Mouse (Mus musculus): Measurements from ENCODE around the gene Iqsec1. TPM values are rescaled to one million over a fixed set of nuclear protein-coding genes. Genes with fewer than 3 reads are reported as not detected.

The Iqsec1 gene
- polyA plus RNA-seq, 1 experiment from 2014 or later, result 16.3 TPM

- Histone ChIP-seq H3K4me2 (replicated peaks) (no peak overlapping the region), H3K27me3 (no peaks in the 10 kb centered on the region), H3K27ac (replicated peaks) (no peak overlapping the region), H3K4me3 (no peak overlapping the region), H3K36me3 (0 out of 2 replicates have a peak, but pooled peaks cover 4% of the 10 kb centered on the region), H3K4me1 (peaks cover 24% of the 10 kb centered on the region), H3K9me3 (no peaks in the 10 kb centered on the region), H3K9ac (replicated peaks) (no peak overlapping the region)
- no peak for ATAC-seq (ENCODE audit: low FRiP score, low read depth)
- 73% methylated on average over 12 of the region's 12 CpGs for WGBS
These were observed 231.0 kb downstream of the Iqsec1 start for GRCm38 (mm10) chr6:90757427-90757883.

- 86% methylated on average over 5 of the region's 5 CpGs for WGBS
- Histone ChIP-seq H3K9me3 (no peaks in the 10 kb centered on the region), H3K27me3 (no peaks in the 10 kb centered on the region), H3K9ac (replicated peaks) (no peak overlapping the region), H3K4me1 (peaks cover 24% of the 10 kb centered on the region), H3K4me2 (replicated peaks) (no peak overlapping the region), H3K36me3 (no peaks in the 10 kb centered on the region), H3K27ac (replicated peaks) (no peak overlapping the region), H3K4me3 (no peak overlapping the region)
- ATAC-seq (ENCODE audit: low FRiP score, low read depth), result no peak
These were observed 231.9 kb downstream of the Iqsec1 start for GRCm38 (mm10) chr6:90756561-90756960.

- 85% methylated on average over 6 of the region's 6 CpGs for WGBS
- H3K36me3 ChIP-seq, result no peaks in the 10 kb centered on the region
These were observed 232.9 kb downstream of the Iqsec1 start for GRCm38 (mm10) chr6:90755613-90755941.

GRCm38 (mm10) chr6:90754927-90755612 is 233.4 kb downstream of the Iqsec1 start:
- WGBS, result 84% methylated on average over 7 of the region's 7 CpGs
- ATAC-seq (ENCODE audit: low FRiP score, low read depth), result no peak
- Histone ChIP-seq H3K4me2 (replicated peaks) (no peak overlapping the region), H3K4me1 (peaks cover 18% of the 10 kb centered on the region), H3K4me3 (no peak overlapping the region), H3K9ac (replicated peaks) (no peak overlapping the region), H3K27ac (replicated peaks) (no peak overlapping the region), H3K9me3 (no peaks in the 10 kb centered on the region), H3K27me3 (no peaks in the 10 kb centered on the region), H3K36me3 (no peaks in the 10 kb centered on the region)

More at GRCm38 (mm10) chr6:90755613-90755941, 232.9 kb downstream of the Iqsec1 start:
- Histone ChIP-seq H3K27me3 (no peaks in the 10 kb centered on the region), H3K9me3 (no peaks in the 10 kb centered on the region), H3K9ac (replicated peaks) (no peak overlapping the region), H3K27ac (replicated peaks) (no peak overlapping the region), H3K4me2 (replicated peaks) (no peak overlapping the region), H3K4me3 (no peak overlapping the region), H3K4me1 (peaks cover 23% of the 10 kb centered on the region)
- no peak for ATAC-seq (ENCODE audit: low FRiP score, low read depth)

- no peak for ATAC-seq (ENCODE audit: low FRiP score, low read depth)
- no peaks in the 10 kb centered on the region for H3K9me3 ChIP-seq
- H3K4me3 ChIP-seq, result no peak overlapping the region
- H3K27ac ChIP-seq (replicated peaks), result no peak overlapping the region
- H3K9ac ChIP-seq (replicated peaks), result no peak overlapping the region
- no peaks in the 10 kb centered on the region for H3K36me3 ChIP-seq
- H3K4me2 ChIP-seq (replicated peaks), result no peak overlapping the region
- H3K4me1 ChIP-seq, result peaks cover 9% of the 10 kb centered on the region
- no peaks in the 10 kb centered on the region for H3K27me3 ChIP-seq
- 88% methylated on average over 2 of the region's 2 CpGs for WGBS
These were observed 234.4 kb downstream of the Iqsec1 start for GRCm38 (mm10) chr6:90754093-90754492.

GRCm38 (mm10) chr6:90753656-90754055 is 234.8 kb downstream of the Iqsec1 start:
- H3K4me2 ChIP-seq (replicated peaks), result no peak overlapping the region
- no peak for ATAC-seq (ENCODE audit: low FRiP score, low read depth)
- H3K27ac ChIP-seq (replicated peaks), result no peak overlapping the region
- H3K4me3 ChIP-seq, result no peak overlapping the region
- H3K27me3 ChIP-seq, result no peaks in the 10 kb centered on the region
- H3K9me3 ChIP-seq, result no peaks in the 10 kb centered on the region
- H3K36me3 ChIP-seq, result no peaks in the 10 kb centered on the region
- H3K9ac ChIP-seq (replicated peaks), result no peak overlapping the region
- H3K4me1 ChIP-seq, result peaks cover 5% of the 10 kb centered on the region

GRCm38 (mm10) chr6:90751624-90752023 is 236.9 kb downstream of the Iqsec1 start:
- no peaks in the 10 kb centered on the region for H3K9me3 ChIP-seq
- no peaks in the 10 kb centered on the region; the same call in 1 of the 2 replicates for H3K4me1 ChIP-seq
- WGBS, result 81% methylated on average over 3 of the region's 3 CpGs
- no peak overlapping the region for H3K27ac ChIP-seq (replicated peaks)
- no peak overlapping the region for H3K4me3 ChIP-seq
- H3K36me3 ChIP-seq, result 0 out of 2 replicates have a peak, but pooled peaks cover 4% of the 10 kb centered on the region
- H3K4me2 ChIP-seq (replicated peaks), result no peak overlapping the region
- no peak overlapping the region for H3K9ac ChIP-seq (replicated peaks)
- no peak for ATAC-seq (ENCODE audit: low FRiP score, low read depth)
- H3K27me3 ChIP-seq, result no peaks in the 10 kb centered on the region

GRCm38 (mm10) chr6:90750091-90750490 is 238.4 kb downstream of the Iqsec1 start:
- Histone ChIP-seq H3K9me3 (no peaks in the 10 kb centered on the region), H3K4me1 (no peaks in the 10 kb centered on the region; the same call in 1 of the 2 replicates), H3K9ac (replicated peaks) (no peak overlapping the region), H3K27me3 (no peaks in the 10 kb centered on the region), H3K4me2 (replicated peaks) (no peak overlapping the region), H3K4me3 (no peak overlapping the region), H3K36me3 (0 out of 2 replicates have a peak, but pooled peaks cover 4% of the 10 kb centered on the region), H3K27ac (replicated peaks) (no peak overlapping the region)
- WGBS, result 52% methylated on average over 2 of the region's 2 CpGs
- ATAC-seq (ENCODE audit: low FRiP score, low read depth), result no peak

- WGBS, result 91% methylated on average over 4 of the region's 4 CpGs
- no peaks in the 10 kb centered on the region; the same call in 1 of the 2 replicates for H3K4me1 ChIP-seq
- no peaks in the 10 kb centered on the region for H3K27me3 ChIP-seq
- no peaks in the 10 kb centered on the region for H3K9me3 ChIP-seq
- H3K36me3 ChIP-seq, result 0 out of 2 replicates have a peak, but pooled peaks cover 4% of the 10 kb centered on the region
- H3K27ac ChIP-seq (replicated peaks), result no peak overlapping the region
- H3K4me2 ChIP-seq (replicated peaks), result no peak overlapping the region
- no peak for ATAC-seq (ENCODE audit: low FRiP score, low read depth)
- H3K4me3 ChIP-seq, result no peak overlapping the region
- no peak overlapping the region for H3K9ac ChIP-seq (replicated peaks)
These were observed 239.0 kb downstream of the Iqsec1 start for GRCm38 (mm10) chr6:90749414-90749937.

GRCm38 (mm10) chr6:90748976-90749375 is 239.5 kb downstream of the Iqsec1 start:
- ATAC-seq (ENCODE audit: low FRiP score, low read depth), result no peak
- H3K4me2 ChIP-seq (replicated peaks), result no peak overlapping the region
- H3K4me3 ChIP-seq, result no peak overlapping the region
- no peaks in the 10 kb centered on the region; the same call in 1 of the 2 replicates for H3K4me1 ChIP-seq
- no peaks in the 10 kb centered on the region for H3K27me3 ChIP-seq
- no peak overlapping the region for H3K9ac ChIP-seq (replicated peaks)
- H3K36me3 ChIP-seq, result 0 out of 2 replicates have a peak, but pooled peaks cover 4% of the 10 kb centered on the region
- H3K9me3 ChIP-seq, result no peaks in the 10 kb centered on the region
- H3K27ac ChIP-seq (replicated peaks), result no peak overlapping the region

- H3K9ac ChIP-seq (replicated peaks), result no peak overlapping the region
- H3K4me2 ChIP-seq (replicated peaks), result no peak overlapping the region
- H3K4me3 ChIP-seq, result no peak overlapping the region
- 0 out of 2 replicates have a peak, but pooled peaks cover 4% of the 10 kb centered on the region for H3K36me3 ChIP-seq
- H3K27ac ChIP-seq (replicated peaks), result no peak overlapping the region
- no peak for ATAC-seq (ENCODE audit: low FRiP score, low read depth)
- H3K27me3 ChIP-seq, result no peaks in the 10 kb centered on the region
- H3K4me1 ChIP-seq, result peaks cover 2% of the 10 kb centered on the region
- 74% methylated on average over 3 of the region's 3 CpGs for WGBS
- H3K9me3 ChIP-seq, result no peaks in the 10 kb centered on the region
These were observed 242.1 kb downstream of the Iqsec1 start for GRCm38 (mm10) chr6:90746331-90746864.

- Histone ChIP-seq H3K27me3 (no peaks in the 10 kb centered on the region), H3K4me3 (no peak overlapping the region), H3K9ac (replicated peaks) (no peak overlapping the region), H3K27ac (replicated peaks) (no peak overlapping the region), H3K9me3 (no peaks in the 10 kb centered on the region), H3K4me1 (peaks cover 2% of the 10 kb centered on the region), H3K36me3 (0 out of 2 replicates have a peak, but pooled peaks cover 4% of the 10 kb centered on the region), H3K4me2 (replicated peaks) (no peak overlapping the region)
- WGBS, result 81% methylated on average over 3 of the region's 3 CpGs
- no peak for ATAC-seq (ENCODE audit: low FRiP score, low read depth)
These were observed 242.9 kb downstream of the Iqsec1 start for GRCm38 (mm10) chr6:90745401-90746198.
